Mouse (Mus musculus): ENCODE data around the gene Atf6. TPM values are rescaled to one million over a fixed set of nuclear protein-coding genes. Genes with fewer than 3 reads are reported as not detected.

The Atf6 gene
- total RNA-seq (2014; rRNA removed) (30.1 and 38.1 TPM in 2 replicates), polyA plus RNA-seq (2012; rRNA removed) (13.0 and 14.3 TPM in 2 replicates)

GRCm38 (mm10) chr1:170867691-170868105 is at the start of gene Atf6:
Atf6 (minus strand) TSS chr1:170867771.
- Histone ChIP-seq H3K4me3 (ENCODE audit: insufficient read depth, low read depth, low read length) (peak within 1 kb of the TSS; percentile 91), H3K27ac (replicated peaks; ENCODE audit: insufficient read depth, low read depth, low read length) (peak within 1 kb of the TSS; percentile 94), H3K9ac (ENCODE audit: low read depth, low read length) (peak within 1 kb of the TSS; percentile 88), H3K36me3 (ENCODE audit: control insufficient read depth, insufficient read depth, low read length) (no peaks in the 10 kb centered on the region), H3K27me3 (ENCODE audit: control insufficient read depth, insufficient read depth, low read length) (no peaks in the 10 kb centered on the region), H3K79me2 (ENCODE audit: control insufficient read depth, insufficient read depth, low read length) (peaks cover 15% of the 10 kb centered on the region; the same call in 1 of the 2 replicates), H3K4me1 (ENCODE audit: control insufficient read depth, insufficient read depth, low read length) (peaks cover 19% of the 10 kb centered on the region)
- under 1% methylated on average over 25 of the region's 25 CpGs for WGBS
- peak; percentile 94 for DNase-seq (ENCODE audit: extremely low read depth, low read depth, low spot score)
- peak; percentile 72 for TF ChIP-seq POLR2A (IDR thresholded peaks at IDR 0.05; ENCODE audit: extremely low read depth, insufficient read depth, low read length)
- no peak for TF ChIP-seq CTCF (IDR thresholded peaks at IDR 0.05; ENCODE audit: low read depth, low read length)

GRCm38 (mm10) chr1:170915657-170916056 is 48.1 kb upstream of the Atf6 start:
- Histone ChIP-seq H3K9ac (ENCODE audit: low read depth, low read length) (no peak overlapping the region), H3K36me3 (ENCODE audit: control insufficient read depth, insufficient read depth, low read length) (no peaks in the 10 kb centered on the region), H3K4me3 (ENCODE audit: insufficient read depth, low read depth, low read length) (no peak overlapping the region), H3K4me1 (ENCODE audit: control insufficient read depth, insufficient read depth, low read length) (no peaks in the 10 kb centered on the region), H3K27me3 (ENCODE audit: control insufficient read depth, insufficient read depth, low read length) (no peaks in the 10 kb centered on the region), H3K79me2 (ENCODE audit: control insufficient read depth, insufficient read depth, low read length) (no peaks in the 10 kb centered on the region), H3K27ac (replicated peaks; ENCODE audit: insufficient read depth, low read depth, low read length) (no peak overlapping the region)
- TF ChIP-seq CTCF (IDR thresholded peaks at IDR 0.05; ENCODE audit: low read depth, low read length), result no peak
- no peak for TF ChIP-seq POLR2A (IDR thresholded peaks at IDR 0.05; ENCODE audit: extremely low read depth, insufficient read depth, low read length)
- DNase-seq (ENCODE audit: extremely low read depth, low read depth, low spot score), result no peak
- WGBS, result 71% methylated on average over 5 of the region's 5 CpGs

- WGBS, result 79% methylated on average over 5 of the region's 5 CpGs
- H3K27ac ChIP-seq (replicated peaks; ENCODE audit: insufficient read depth, low read depth, low read length), result no peak within 1 kb of the TSS
- no peak within 1 kb of the TSS for H3K4me3 ChIP-seq (ENCODE audit: insufficient read depth, low read depth, low read length)
- TF ChIP-seq POLR2A (IDR thresholded peaks at IDR 0.05; ENCODE audit: extremely low read depth, insufficient read depth, low read length), result no peak
- TF ChIP-seq CTCF (IDR thresholded peaks at IDR 0.05; ENCODE audit: low read depth, low read length), result no peak
- no peak within 1 kb of the TSS for H3K9ac ChIP-seq (ENCODE audit: low read depth, low read length)
- H3K4me1 ChIP-seq (ENCODE audit: control insufficient read depth, insufficient read depth, low read length), result no peaks in the 10 kb centered on the region
- H3K79me2 ChIP-seq (ENCODE audit: control insufficient read depth, insufficient read depth, low read length), result no peaks in the 10 kb centered on the region
- H3K27me3 ChIP-seq (ENCODE audit: control insufficient read depth, insufficient read depth, low read length), result 0 out of 2 replicates have a peak, but pooled peaks cover 2% of the 10 kb centered on the region
- no peak for DNase-seq (ENCODE audit: extremely low read depth, low read depth, low spot score)
- no peaks in the 10 kb centered on the region for H3K36me3 ChIP-seq (ENCODE audit: control insufficient read depth, insufficient read depth, low read length)
These were observed 45.5 kb upstream of the Atf6 start, which contains the start of gene Fcrlb for GRCm38 (mm10) chr1:170912891-170913615. Fcrlb (minus strand) TSS chr1:170912941.

GRCm38 (mm10) chr1:170911907-170912660 is 44.5 kb upstream of the Atf6 start:
- no peak overlapping the region for H3K27ac ChIP-seq (replicated peaks; ENCODE audit: insufficient read depth, low read depth, low read length)
- no peaks in the 10 kb centered on the region for H3K4me1 ChIP-seq (ENCODE audit: control insufficient read depth, insufficient read depth, low read length)
- no peak for DNase-seq (ENCODE audit: extremely low read depth, low read depth, low spot score)
- no peak overlapping the region for H3K4me3 ChIP-seq (ENCODE audit: insufficient read depth, low read depth, low read length)
- WGBS, result 80% methylated on average over 11 of the region's 11 CpGs
- no peak overlapping the region for H3K9ac ChIP-seq (ENCODE audit: low read depth, low read length)
- peaks cover 10% of the 10 kb centered on the region for H3K27me3 ChIP-seq (ENCODE audit: control insufficient read depth, insufficient read depth, low read length)
- H3K36me3 ChIP-seq (ENCODE audit: control insufficient read depth, insufficient read depth, low read length), result no peaks in the 10 kb centered on the region
- no peaks in the 10 kb centered on the region for H3K79me2 ChIP-seq (ENCODE audit: control insufficient read depth, insufficient read depth, low read length)
- TF ChIP-seq POLR2A (IDR thresholded peaks at IDR 0.05; ENCODE audit: extremely low read depth, insufficient read depth, low read length), result no peak

GRCm38 (mm10) chr1:170908341-170908740 is 40.8 kb upstream of the Atf6 start:
- WGBS, result 19% methylated on average over 21 of the region's 21 CpGs
- TF ChIP-seq CTCF (IDR thresholded peaks at IDR 0.05; ENCODE audit: low read depth, low read length) (no peak), POLR2A (IDR thresholded peaks at IDR 0.05; ENCODE audit: extremely low read depth, insufficient read depth, low read length) (no peak)

More at GRCm38 (mm10) chr1:170908341-170908740, 40.8 kb upstream of the Atf6 start:
- H3K27me3 ChIP-seq (ENCODE audit: control insufficient read depth, insufficient read depth, low read length), result peaks cover 11% of the 10 kb centered on the region
- no peak overlapping the region for H3K27ac ChIP-seq (replicated peaks; ENCODE audit: insufficient read depth, low read depth, low read length)
- H3K4me1 ChIP-seq (ENCODE audit: control insufficient read depth, insufficient read depth, low read length), result no peaks in the 10 kb centered on the region
- H3K79me2 ChIP-seq (ENCODE audit: control insufficient read depth, insufficient read depth, low read length), result no peaks in the 10 kb centered on the region
- no peak overlapping the region for H3K4me3 ChIP-seq (ENCODE audit: insufficient read depth, low read depth, low read length)
- H3K9ac ChIP-seq (ENCODE audit: low read depth, low read length), result no peak overlapping the region
- H3K36me3 ChIP-seq (ENCODE audit: control insufficient read depth, insufficient read depth, low read length), result no peaks in the 10 kb centered on the region
- DNase-seq (ENCODE audit: extremely low read depth, low read depth, low spot score), result no peak

Measured in liver, adult 2 months (tissue).